Comparison of ENCODE assay signal across 13 mouse cellular contexts in the genomic region with DNA sequence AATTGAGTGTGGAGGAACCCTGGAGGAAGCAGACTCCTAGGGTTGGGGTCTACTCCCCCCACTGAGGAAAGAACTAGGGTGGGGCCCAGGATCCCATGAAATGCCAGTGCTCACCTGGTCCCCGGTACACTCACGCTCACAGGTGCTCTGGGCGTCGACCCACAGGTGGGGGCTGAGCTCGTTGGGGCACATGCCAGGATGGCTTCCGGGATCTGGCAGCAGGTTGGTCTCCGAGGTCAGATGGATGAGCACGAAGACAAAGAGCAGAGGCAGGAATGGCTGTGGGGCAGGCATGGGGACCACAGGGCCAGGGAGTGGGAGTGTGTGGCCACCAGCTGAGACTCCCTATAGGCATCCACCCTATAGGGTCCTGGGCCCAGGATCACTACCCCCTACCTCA. TPM values are rescaled to one million over a fixed set of nuclear protein-coding genes. Genes with fewer than 3 reads are reported as not detected.
DNase-seq lines count a peak whose midpoint lies in the region; ATAC-seq and TF ChIP-seq lines count a peak whose summit lies in the region.
"Had no signal": no experiment of that assay in that cellular context is flagged by ENCODE, and none has a peak within 500 bp of the region (broad histone marks: within the 10 kb centered on the region; RNA-seq: fewer than 3 reads in every experiment).

No protein-coding gene starts in this region.

- 17% methylated on average over 8 of the region's 8 CpGs for WGBS in cerebellum, adult 2 months
- WGBS in hindbrain, postnatal 0 days = 60% methylated on average over 8 of the region's 8 CpGs
- WGBS in hindbrain, embryonic 11.5 days = 68% methylated on average over 8 of the region's 8 CpGs
- WGBS in midbrain, embryonic 10.5 days = 66% methylated on average over 8 of the region's 8 CpGs
- 62% methylated on average over 8 of the region's 8 CpGs for WGBS in midbrain, embryonic 15.5 days
- 65% methylated on average over 8 of the region's 8 CpGs for WGBS in stomach, postnatal 0 days

- H3K9me3 ChIP-seq in hindbrain, postnatal 0 days (ENCODE audit: low read length) = no peaks in the 10 kb centered on the region
- no peaks in the 10 kb centered on the region for H3K9me3 ChIP-seq in hindbrain, embryonic 11.5 days (ENCODE audit: control insufficient read depth, low read length)
- no peaks in the 10 kb centered on the region for H3K9me3 ChIP-seq in midbrain, embryonic 10.5 days (replicated peaks)
- H3K9me3 ChIP-seq in midbrain, embryonic 15.5 days = no peaks in the 10 kb centered on the region
- no peaks in the 10 kb centered on the region for H3K9me3 ChIP-seq in stomach, postnatal 0 days (ENCODE audit: control insufficient read depth, low read length)
- H3K9me3 ChIP-seq: hindbrain, embryonic 15.5 days; liver, embryonic 15.5 days; megakaryocyte, embryonic 14.5 days had no signal

- H3K27ac ChIP-seq in cerebellum, adult 2 months (ENCODE audit: insufficient read depth, low read length) = peak overlapping the region; percentile 43; the same call in 1 of the 2 replicates
- 0 out of 2 replicates have a peak overlapping the region, but pooled peaks have one; percentile 13 for H3K27ac ChIP-seq in hindbrain, postnatal 0 days
- no peak overlapping the region for H3K27ac ChIP-seq in hindbrain, embryonic 11.5 days (ENCODE audit: low read depth, low read length)
- H3K27ac ChIP-seq in midbrain, embryonic 10.5 days (replicated peaks) = peak overlapping the region; percentile 90
- H3K27ac ChIP-seq in midbrain, embryonic 15.5 days = no peak overlapping the region
- 0 out of 2 replicates have a peak overlapping the region, but pooled peaks have one; percentile 24 for H3K27ac ChIP-seq in stomach, postnatal 0 days (replicated peaks)

- H3K9ac ChIP-seq in hindbrain, postnatal 0 days (replicated peaks; ENCODE audit: low read length) = 0 out of 2 replicates have a peak overlapping the region, but pooled peaks have one; percentile 26
- no peak overlapping the region for H3K9ac ChIP-seq in hindbrain, embryonic 11.5 days (ENCODE audit: low read depth, low read length)
- no peak overlapping the region for H3K9ac ChIP-seq in midbrain, embryonic 15.5 days
- no peak overlapping the region for H3K9ac ChIP-seq in stomach, postnatal 0 days (ENCODE audit: low read length)
- H3K9ac ChIP-seq: hindbrain, embryonic 15.5 days; liver, embryonic 15.5 days had no signal

- no peak for TF ChIP-seq EP300 in stomach, postnatal 0 days (optimal IDR thresholded peaks at IDR 0.05)

- ATAC-seq in hindbrain, postnatal 0 days = no peak
- ATAC-seq in hindbrain, embryonic 11.5 days (ENCODE audit: low FRiP score) = no peak
- ATAC-seq in midbrain, embryonic 15.5 days (replicated peaks) = no peak
- no peak for ATAC-seq in stomach, postnatal 0 days (ENCODE audit: low FRiP score, low TSS enrichment)

- peaks cover 24% of the 10 kb centered on the region for H3K4me1 ChIP-seq in cerebellum, adult 2 months (ENCODE audit: control insufficient read depth, insufficient read depth, low read length)
- peaks cover 9% of the 10 kb centered on the region; the same call in 1 of the 2 replicates for H3K4me1 ChIP-seq in hindbrain, postnatal 0 days (ENCODE audit: insufficient read depth, low read length)
- peaks cover 21% of the 10 kb centered on the region for H3K4me1 ChIP-seq in hindbrain, embryonic 11.5 days (replicated peaks; ENCODE audit: control insufficient read depth, insufficient read depth, low read length)
- H3K4me1 ChIP-seq in midbrain, embryonic 10.5 days = peaks cover 98% of the 10 kb centered on the region
- H3K4me1 ChIP-seq in midbrain, embryonic 15.5 days = peaks cover 38% of the 10 kb centered on the region
- peaks cover 3% of the 10 kb centered on the region; the same call in 1 of the 2 replicates for H3K4me1 ChIP-seq in stomach, postnatal 0 days (replicated peaks; ENCODE audit: control insufficient read depth, insufficient read depth)

- no peaks in the 10 kb centered on the region for H3K27me3 ChIP-seq in cerebellum, adult 2 months (ENCODE audit: control insufficient read depth, insufficient read depth, low read length)
- H3K27me3 ChIP-seq in hindbrain, postnatal 0 days (ENCODE audit: insufficient read depth, low read length) = no peaks in the 10 kb centered on the region
- no peaks in the 10 kb centered on the region for H3K27me3 ChIP-seq in hindbrain, embryonic 11.5 days (ENCODE audit: control insufficient read depth, insufficient read depth, low read length)
- H3K27me3 ChIP-seq in midbrain, embryonic 10.5 days (ENCODE audit: low read depth, poor library complexity, severe bottlenecking) = no peaks in the 10 kb centered on the region
- no peaks in the 10 kb centered on the region for H3K27me3 ChIP-seq in midbrain, embryonic 15.5 days (replicated peaks)
- no peaks in the 10 kb centered on the region for H3K27me3 ChIP-seq in stomach, postnatal 0 days (ENCODE audit: control insufficient read depth, insufficient read depth, low read length)
- H3K27me3 ChIP-seq: hindbrain, embryonic 15.5 days; liver, embryonic 15.5 days; megakaryocyte, embryonic 14.5 days had no signal

- H3K36me3 ChIP-seq in hindbrain, postnatal 0 days (ENCODE audit: insufficient read depth, low read length) = peaks cover 28% of the 10 kb centered on the region
- H3K36me3 ChIP-seq in hindbrain, embryonic 11.5 days (ENCODE audit: control insufficient read depth, insufficient read depth, low read length) = no peaks in the 10 kb centered on the region
- peaks cover 58% of the 10 kb centered on the region for H3K36me3 ChIP-seq in midbrain, embryonic 10.5 days
- peaks cover 12% of the 10 kb centered on the region; the same call in 1 of the 2 replicates for H3K36me3 ChIP-seq in midbrain, embryonic 15.5 days (replicated peaks)
- H3K36me3 ChIP-seq in stomach, postnatal 0 days (ENCODE audit: control insufficient read depth, insufficient read depth, low read length) = peaks cover 17% of the 10 kb centered on the region; the same call in 1 of the 2 replicates

- TF ChIP-seq POLR2A in cerebellum, adult 2 months (IDR thresholded peaks at IDR 0.05; ENCODE audit: borderline replicate concordance, insufficient read depth, low read length) = no peak

- H3K4me2 ChIP-seq in hindbrain, postnatal 0 days (ENCODE audit: low read depth, low read length) = no peak overlapping the region
- no peak overlapping the region for H3K4me2 ChIP-seq in hindbrain, embryonic 11.5 days (replicated peaks; ENCODE audit: low read depth, low read length)
- no peak overlapping the region for H3K4me2 ChIP-seq in midbrain, embryonic 15.5 days
- no peak overlapping the region for H3K4me2 ChIP-seq in stomach, postnatal 0 days (replicated peaks; ENCODE audit: low read depth)
- H3K4me2 ChIP-seq: hindbrain, embryonic 15.5 days; liver, embryonic 15.5 days had no signal

- H3K4me3 ChIP-seq in cerebellum, adult 2 months (replicated peaks; ENCODE audit: insufficient read depth, low read depth, low read length) = no peak overlapping the region
- H3K4me3 ChIP-seq in hindbrain, postnatal 0 days (ENCODE audit: low read length) = no peak overlapping the region
- no peak overlapping the region for H3K4me3 ChIP-seq in hindbrain, embryonic 11.5 days (ENCODE audit: low read depth, low read length)
- H3K4me3 ChIP-seq in midbrain, embryonic 10.5 days = peak overlapping the region; percentile 30
- no peak overlapping the region for H3K4me3 ChIP-seq in midbrain, embryonic 15.5 days
- H3K4me3 ChIP-seq in stomach, postnatal 0 days (ENCODE audit: low read depth, low read length) = no peak overlapping the region
- H3K4me3 ChIP-seq: hindbrain, embryonic 15.5 days; liver, embryonic 15.5 days; megakaryocyte, embryonic 14.5 days had no signal

- TF ChIP-seq CTCF in cerebellum, adult 2 months (IDR thresholded peaks at IDR 0.05; ENCODE audit: borderline replicate concordance, insufficient read depth, low read depth, low read length) = no peak
- TF ChIP-seq CTCF in hindbrain, postnatal 0 days (IDR thresholded peaks at IDR 0.05; ENCODE audit: low read depth) = no peak
- no peak for TF ChIP-seq CTCF in stomach, postnatal 0 days (IDR thresholded peaks at IDR 0.05; ENCODE audit: low read depth)

- DNase-seq in cerebellum, adult 2 months = peak in 1 of 2 experiments; percentile 51
- no peak for DNase-seq in cerebellum, adult 9-10 months
- no peak for DNase-seq in hindbrain, postnatal 0 days (ENCODE audit: low spot score)
- no peak for DNase-seq in hindbrain, embryonic 11.5 days (ENCODE audit: low spot score)
- no peak for DNase-seq in midbrain, embryonic 10.5 days (ENCODE audit: low spot score)
- peak; percentile 20 for DNase-seq in stomach, postnatal 0 days (ENCODE audit: low spot score)
- no peak for DNase-seq in embryo, embryonic 11 days
- DNase-seq: gastrocnemius, postnatal 10 days; thymus, adult 2 months had no signal

RNA-seq across cellular contexts. Expression of a gene that starts 0.9 kb away (rescaled TPM):
- polyA plus RNA-seq in cerebellum, adult 2 months (2012; rRNA removed) = 0.95 and 1.1 TPM in 2 replicates
- 1.2 and 1.5 TPM in 2 replicates for total RNA-seq in hindbrain, postnatal 0 days (2014; rRNA removed)
- 0.33 and 0.58 TPM in 2 replicates for polyA plus RNA-seq in hindbrain, postnatal 0 days (2015; fragmentation: Nextera tagmentation; extraction: Ambion mirVana)
- 0.71 and 1.3 TPM in 2 replicates for polyA plus RNA-seq in hindbrain, embryonic 11.5 days (2014; fragmentation: Nextera tagmentation; extraction: Ambion mirVana)
- 6.1 and 19.7 TPM in 2 replicates for polyA plus RNA-seq in midbrain, embryonic 10.5 days (2016; fragmentation: Nextera tagmentation; extraction: Ambion mirVana)
- 0.47 and 0.54 TPM in 2 replicates for polyA plus RNA-seq in midbrain, embryonic 15.5 days (2015; fragmentation: Nextera tagmentation; extraction: Ambion mirVana)
- 0.35 and 0.38 TPM in 2 replicates for polyA plus RNA-seq in stomach, postnatal 0 days (2015; fragmentation: Nextera tagmentation; extraction: Ambion mirVana)

RNA-seq across cellular contexts. Expression of a gene that starts 4.9 kb away (rescaled TPM):
- 110 and 116 TPM in 2 replicates for polyA plus RNA-seq in cerebellum, adult 2 months (2012; rRNA removed)
- 50.0 and 63.1 TPM in 2 replicates for total RNA-seq in hindbrain, postnatal 0 days (2014; rRNA removed)
- polyA plus RNA-seq in hindbrain, postnatal 0 days (2015; fragmentation: Nextera tagmentation; extraction: Ambion mirVana) = 62.9 and 64.8 TPM in 2 replicates
- polyA plus RNA-seq in hindbrain, embryonic 11.5 days (2014; fragmentation: Nextera tagmentation; extraction: Ambion mirVana) = 53.2 and 56.6 TPM in 2 replicates
- polyA plus RNA-seq in midbrain, embryonic 10.5 days (2016; fragmentation: Nextera tagmentation; extraction: Ambion mirVana) = 74.3 and 80.4 TPM in 2 replicates
- 70.5 and 71.1 TPM in 2 replicates for polyA plus RNA-seq in midbrain, embryonic 15.5 days (2015; fragmentation: Nextera tagmentation; extraction: Ambion mirVana)
- 52.9 and 54.1 TPM in 2 replicates for polyA plus RNA-seq in stomach, postnatal 0 days (2015; fragmentation: Nextera tagmentation; extraction: Ambion mirVana)

RNA-seq across cellular contexts. Expression of a gene that starts 11.2 kb away (rescaled TPM):
- 31.9 and 34.1 TPM in 2 replicates for polyA plus RNA-seq in cerebellum, adult 2 months (2012; rRNA removed)
- 27.0 and 32.1 TPM in 2 replicates for total RNA-seq in hindbrain, postnatal 0 days (2014; rRNA removed)
- polyA plus RNA-seq in hindbrain, postnatal 0 days (2015; fragmentation: Nextera tagmentation; extraction: Ambion mirVana) = 54.3 and 54.7 TPM in 2 replicates
- 7.0 and 8.3 TPM in 2 replicates for polyA plus RNA-seq in hindbrain, embryonic 11.5 days (2014; fragmentation: Nextera tagmentation; extraction: Ambion mirVana)
- polyA plus RNA-seq in midbrain, embryonic 10.5 days (2016; fragmentation: Nextera tagmentation; extraction: Ambion mirVana) = 9.9 and 17.1 TPM in 2 replicates
- polyA plus RNA-seq in midbrain, embryonic 15.5 days (2015; fragmentation: Nextera tagmentation; extraction: Ambion mirVana) = 18.5 and 19.8 TPM in 2 replicates
- 52.4 and 59.9 TPM in 2 replicates for polyA plus RNA-seq in stomach, postnatal 0 days (2015; fragmentation: Nextera tagmentation; extraction: Ambion mirVana)

RNA-seq across cellular contexts. Expression of a gene that starts 18.4 kb away (rescaled TPM):
- 21.6 and 26.9 TPM in 2 replicates for polyA plus RNA-seq in cerebellum, adult 2 months (2012; rRNA removed)
- total RNA-seq in hindbrain, postnatal 0 days (2014; rRNA removed) = 54.5 and 75.5 TPM in 2 replicates
- 13.2 TPM in 2 replicates for polyA plus RNA-seq in hindbrain, postnatal 0 days (2015; fragmentation: Nextera tagmentation; extraction: Ambion mirVana)
- polyA plus RNA-seq in hindbrain, embryonic 11.5 days (2014; fragmentation: Nextera tagmentation; extraction: Ambion mirVana) = 13.4 and 14.3 TPM in 2 replicates
- 53.4 and 53.9 TPM in 2 replicates for polyA plus RNA-seq in midbrain, embryonic 10.5 days (2016; fragmentation: Nextera tagmentation; extraction: Ambion mirVana)
- 19.7 and 23.3 TPM in 2 replicates for polyA plus RNA-seq in midbrain, embryonic 15.5 days (2015; fragmentation: Nextera tagmentation; extraction: Ambion mirVana)
- 4.1 and 4.2 TPM in 2 replicates for polyA plus RNA-seq in stomach, postnatal 0 days (2015; fragmentation: Nextera tagmentation; extraction: Ambion mirVana)

RNA-seq across cellular contexts. Expression of a gene that starts 35.1 kb away (rescaled TPM):
- 105 and 121 TPM in 2 replicates for polyA plus RNA-seq in cerebellum, adult 2 months (2012; rRNA removed)
- total RNA-seq in hindbrain, postnatal 0 days (2014; rRNA removed) = 39.8 and 64.1 TPM in 2 replicates
- 14.6 and 15.8 TPM in 2 replicates for polyA plus RNA-seq in hindbrain, postnatal 0 days (2015; fragmentation: Nextera tagmentation; extraction: Ambion mirVana)
- 7.9 and 9.3 TPM in 2 replicates for polyA plus RNA-seq in hindbrain, embryonic 11.5 days (2014; fragmentation: Nextera tagmentation; extraction: Ambion mirVana)
- polyA plus RNA-seq in midbrain, embryonic 10.5 days (2016; fragmentation: Nextera tagmentation; extraction: Ambion mirVana) = 23.9 and 25.2 TPM in 2 replicates
- 17.2 and 18.3 TPM in 2 replicates for polyA plus RNA-seq in midbrain, embryonic 15.5 days (2015; fragmentation: Nextera tagmentation; extraction: Ambion mirVana)
- polyA plus RNA-seq in stomach, postnatal 0 days (2015; fragmentation: Nextera tagmentation; extraction: Ambion mirVana) = 10.7 and 13.2 TPM in 2 replicates

Comparison
In these comparisons a context has a peak if more than half of its experiments do, and no peak if none do; other contexts are left out.
1. H3K27ac ChIP-seq: peak in cerebellum, adult 2 months (single experiment), hindbrain, postnatal 0 days (single experiment), midbrain, embryonic 10.5 days (single experiment) and stomach, postnatal 0 days (single experiment); none in hindbrain, embryonic 11.5 days (single experiment) and midbrain, embryonic 15.5 days (single experiment).